Comparison of ENCODE assay signal across 22 mouse cellular contexts in genomic region chr12:4685441-4685840, GRCm38 (mm10). TPM values are rescaled to one million over a fixed set of nuclear protein-coding genes. Genes with fewer than 3 reads are reported as not detected.
A peak's percentile ranks its signal among the peaks of the same experiment; 100 is the strongest.
DNase-seq lines count a peak whose midpoint lies in the region; ATAC-seq and TF ChIP-seq lines count a peak whose summit lies in the region.
"Had no signal": no experiment of that assay in that cellular context is flagged by ENCODE, and none has a peak within 500 bp of the region (broad histone marks: within the 10 kb centered on the region; RNA-seq: fewer than 3 reads in every experiment).

No protein-coding gene starts in this region.

- no peak for TF ChIP-seq POLR2A in liver, adult 2 months (IDR thresholded peaks at IDR 0.05; ENCODE audit: extremely low read depth, insufficient read depth, low read length)

- no peak overlapping the region for H3K9ac ChIP-seq in liver, adult 2 months (ENCODE audit: low read depth, low read length)
- H3K9ac ChIP-seq in liver, embryonic 12.5 days: no peak overlapping the region
- H3K9ac ChIP-seq: forebrain, embryonic 13.5 days; heart, embryonic 12.5 days; limb, embryonic 15.5 days had no signal

- no peak for TF ChIP-seq CTCF in liver, adult 2 months (IDR thresholded peaks at IDR 0.05; ENCODE audit: low read depth, low read length)

- H3K4me3 ChIP-seq in heart, embryonic 10.5 days: no peak overlapping the region
- no peak overlapping the region for H3K4me3 ChIP-seq in liver, adult 2 months (ENCODE audit: insufficient read depth, low read depth, low read length)
- no peak overlapping the region for H3K4me3 ChIP-seq in liver, embryonic 12.5 days
- H3K4me3 ChIP-seq: forebrain, embryonic 13.5 days; heart, embryonic 12.5 days; limb, embryonic 15.5 days had no signal

- no peaks in the 10 kb centered on the region for H3K27me3 ChIP-seq in heart, embryonic 10.5 days (ENCODE audit: insufficient read depth, poor library complexity, severe bottlenecking)
- no peaks in the 10 kb centered on the region for H3K27me3 ChIP-seq in liver, adult 2 months (ENCODE audit: control insufficient read depth, insufficient read depth, low read length)
- no peaks in the 10 kb centered on the region for H3K27me3 ChIP-seq in liver, embryonic 12.5 days (replicated peaks)
- H3K27me3 ChIP-seq: forebrain, embryonic 13.5 days; heart, embryonic 12.5 days; limb, embryonic 15.5 days had no signal

- H3K4me1 ChIP-seq in heart, embryonic 10.5 days: peaks cover 11% of the 10 kb centered on the region
- H3K4me1 ChIP-seq in liver, adult 2 months (ENCODE audit: control insufficient read depth, insufficient read depth, low read length): no peaks in the 10 kb centered on the region
- peaks cover 44% of the 10 kb centered on the region for H3K4me1 ChIP-seq in liver, embryonic 12.5 days
- H3K4me1 ChIP-seq: forebrain, embryonic 13.5 days; limb, embryonic 15.5 days had no signal

- ATAC-seq in liver, embryonic 12.5 days: no peak
- ATAC-seq: forebrain, embryonic 13.5 days; hindbrain, postnatal 0 days; intestine, embryonic 16.5 days had no signal

- no peaks in the 10 kb centered on the region for H3K9me3 ChIP-seq in heart, embryonic 10.5 days
- H3K9me3 ChIP-seq in liver, embryonic 12.5 days (replicated peaks): no peaks in the 10 kb centered on the region
- H3K9me3 ChIP-seq: forebrain, embryonic 13.5 days; heart, embryonic 12.5 days; limb, embryonic 15.5 days had no signal

- peak; percentile 30 to 62 for DNase-seq in adrenal gland, adult (ENCODE audit: inconsistent age in 2 of 2, low spot score in 1 of 2)
- no peak for DNase-seq in adrenal gland, postnatal 4 days (ENCODE audit: low spot score in 2 of 2)
- peak; percentile 58 for DNase-seq in heart, embryonic 10.5 days (ENCODE audit: low spot score)
- DNase-seq in heart, postnatal 36 days: no peak
- DNase-seq in liver, adult 2 months (ENCODE audit: extremely low read depth, low read depth, low spot score): peak; percentile 43
- peak; percentile 9 for DNase-seq in mesoderm, embryonic 11.5 days (ENCODE audit: low read depth, low spot score)
- DNase-seq in lung, postnatal 10 days: no peak
- DNase-seq: cerebellum, adult 11 months; cerebellum, postnatal 36 days; gastrocnemius, postnatal 10 days; heart, postnatal 10 days; kidney, adult 9 months; kidney, postnatal 36 days; left cerebral cortex, postnatal 4 days had no signal

- peaks cover 10% of the 10 kb centered on the region; the same call in 1 of the 2 replicates for H3K36me3 ChIP-seq in heart, embryonic 10.5 days
- H3K36me3 ChIP-seq in liver, adult 2 months (ENCODE audit: control insufficient read depth, insufficient read depth, low read length): no peaks in the 10 kb centered on the region; the same call in 1 of the 2 replicates
- H3K36me3 ChIP-seq in liver, embryonic 12.5 days: peaks cover 28% of the 10 kb centered on the region

- no peak overlapping the region for H3K27ac ChIP-seq in heart, embryonic 10.5 days
- no peak overlapping the region for H3K27ac ChIP-seq in liver, adult 2 months (replicated peaks; ENCODE audit: insufficient read depth, low read depth, low read length)
- H3K27ac ChIP-seq in liver, embryonic 12.5 days: no peak overlapping the region
- H3K27ac ChIP-seq: forebrain, embryonic 13.5 days; hindbrain, postnatal 0 days; limb, embryonic 15.5 days; macrophage had no signal

- intact Hi-C loops in heart, postnatal 36 days (cut with DNase I): no loop called here

- 70% methylated on average over 4 of the region's 4 CpGs for WGBS in heart, embryonic 10.5 days
- WGBS in liver, adult 2 months: 64% methylated on average over 4 of the region's 4 CpGs
- WGBS in liver, embryonic 12.5 days (ENCODE audit: insufficient replicate concordance): 82% methylated on average over 4 of the region's 4 CpGs

- H3K79me2 ChIP-seq in liver, adult 2 months (ENCODE audit: control insufficient read depth, insufficient read depth, low read length): no peaks in the 10 kb centered on the region

- H3K4me2 ChIP-seq in liver, embryonic 12.5 days: no peak overlapping the region
- H3K4me2 ChIP-seq: forebrain, embryonic 13.5 days; heart, embryonic 12.5 days; limb, embryonic 15.5 days; midbrain, embryonic 11.5 days had no signal

RNA-seq across cellular contexts. Expression of gene Fam228a, which starts 52.8 kb away (rescaled TPM):
- total RNA-seq in adrenal gland, postnatal 4 days (2021): under 1 TPM; 0.34 to 0.39 TPM
- polyA plus RNA-seq in heart, embryonic 10.5 days (2016; fragmentation: Nextera tagmentation; extraction: Ambion mirVana): 0.31 and 0.35 TPM in 2 replicates
- not detected for total RNA-seq in heart, postnatal 36 days (2021)
- 0.28 and 0.67 TPM in 2 replicates for total RNA-seq in liver, adult 2 months (2014; rRNA removed)
- polyA plus RNA-seq in liver, adult 2 months (2012; rRNA removed): 0.15 and 0.17 TPM in 2 replicates
- polyA plus RNA-seq in liver, embryonic 12.5 days (2016; fragmentation: Nextera tagmentation; extraction: Ambion mirVana): 0.20 TPM in 1 of 2 replicates, not detected in the other
- polyA plus RNA-seq: macrophage had no signal

Comparison
In these comparisons a context has a peak if more than half of its experiments do, and no peak if none do; other contexts are left out.
1. DNase-seq: peak in adrenal gland, adult (2 of 2), heart, embryonic 10.5 days (single experiment), liver, adult 2 months (single experiment) and mesoderm, embryonic 11.5 days (single experiment); none in adrenal gland, postnatal 4 days (0 of 2), heart, postnatal 36 days (0 of 2) and lung, postnatal 10 days (single experiment).